Comparison of ENCODE assay signal across 8 mouse cellular contexts in genomic region chr12:111813766-111814617, GRCm38 (mm10). TPM values are rescaled to one million over a fixed set of nuclear protein-coding genes. Genes with fewer than 3 reads are reported as not detected.
DNase-seq lines count a peak whose midpoint lies in the region; ATAC-seq lines count a peak whose summit lies in the region.

Gene Xrcc3, minus strand, starts transcription at chr12:111813873.
Gene Zfyve21, plus strand, starts transcription at chr12:111814170.

- peak within 1 kb of the TSS; percentile 67 for H3K4me3 ChIP-seq in hindbrain, embryonic 11.5 days (ENCODE audit: low read depth, low read length)

- H3K4me2 ChIP-seq in hindbrain, embryonic 11.5 days (replicated peaks; ENCODE audit: low read depth, low read length) = peak within 1 kb of the TSS; percentile 89

- WGBS in hindbrain, embryonic 11.5 days = under 1% methylated on average over 87 of the region's 87 CpGs

- no peaks in the 10 kb centered on the region for H3K36me3 ChIP-seq in hindbrain, embryonic 11.5 days (ENCODE audit: control insufficient read depth, insufficient read depth, low read length)

- ATAC-seq in hindbrain, embryonic 11.5 days (ENCODE audit: low FRiP score) = peak; percentile 99

- peak within 1 kb of the TSS; percentile 78 for H3K27ac ChIP-seq in hindbrain, embryonic 11.5 days (ENCODE audit: low read depth, low read length)

- H3K9me3 ChIP-seq in hindbrain, embryonic 11.5 days (ENCODE audit: control insufficient read depth, low read length) = no peaks in the 10 kb centered on the region

- peaks cover 18% of the 10 kb centered on the region for H3K4me1 ChIP-seq in hindbrain, embryonic 11.5 days (replicated peaks; ENCODE audit: control insufficient read depth, insufficient read depth, low read length)

- no peaks in the 10 kb centered on the region for H3K27me3 ChIP-seq in hindbrain, embryonic 11.5 days (ENCODE audit: control insufficient read depth, insufficient read depth, low read length)

- DNase-seq in Muller cell, postnatal 12 days (ENCODE audit: inconsistent ontology term) = peak; percentile 100
- peak; percentile 100 for DNase-seq in cerebellum, adult 9-11 months
- DNase-seq in frontal cortex, adult 2 months (ENCODE audit: extremely low spot score in 1 of 2, low spot score in 1 of 2) = peak; percentile 99
- peak; percentile 96 for DNase-seq in hindbrain, embryonic 11.5 days (ENCODE audit: low spot score)
- DNase-seq in layer of hippocampus, postnatal 10 days (ENCODE audit: low spot score in 2 of 2) = peak; percentile 96
- DNase-seq in lung, postnatal 10 days = peak; percentile 99
- peak; percentile 96 for DNase-seq in ovary, postnatal 36 days (ENCODE audit: low spot score)
- DNase-seq in thymus, postnatal 25 days = peak; percentile 97

- H3K9ac ChIP-seq in hindbrain, embryonic 11.5 days (ENCODE audit: low read depth, low read length) = peak within 1 kb of the TSS; percentile 68

RNA-seq across cellular contexts. Expression of gene Xrcc3, which starts in this region (rescaled TPM):
- 18.7 and 19.9 TPM in 2 replicates for polyA plus RNA-seq in frontal cortex, adult 2 months (2012; rRNA removed)
- polyA plus RNA-seq in hindbrain, embryonic 11.5 days (2014; fragmentation: Nextera tagmentation; extraction: Ambion mirVana) = 8.2 and 9.8 TPM in 2 replicates
- 1 to 10 TPM; 3.2 to 4.1 TPM for total RNA-seq in layer of hippocampus, postnatal 10 days (2021)

RNA-seq across cellular contexts. Expression of gene Zfyve21, which starts in this region (rescaled TPM):
- 42.4 and 43.3 TPM in 2 replicates for polyA plus RNA-seq in frontal cortex, adult 2 months (2012; rRNA removed)
- 54.2 and 54.7 TPM in 2 replicates for polyA plus RNA-seq in hindbrain, embryonic 11.5 days (2014; fragmentation: Nextera tagmentation; extraction: Ambion mirVana)
- 10 to 100 TPM; 21.5 to 22.0 TPM for total RNA-seq in layer of hippocampus, postnatal 10 days (2021)

Comparison
In these comparisons a context has a peak if more than half of its experiments do, and no peak if none do; other contexts are left out.
1. Peak in every context shown above with its lines: DNase-seq, ATAC-seq, H3K4me3 ChIP-seq and H3K27ac ChIP-seq.